Mouse (Mus musculus) thymus, adult 2 months (tissue): Measurements from ENCODE around the gene Skint3.

Experiments
- CTCF ChIP-seq: fragments of 200-500 bp; IDR thresholded peaks from 2 replicates; pipeline ENCODE4 v1.5.1; 2012; ENCODE audit warnings: mild to moderate bottlenecking, control low read depth, low read length, moderate library complexity, borderline replicate concordance; ENCODE audit not compliant: control insufficient read depth, poor library complexity, insufficient read depth; ENCODE audit errors: extremely low read depth
- POLR2A ChIP-seq: fragments of 200-500 bp; IDR thresholded peaks from 2 replicates; pipeline ENCODE4 v1.6.1; 2012; ENCODE audit warnings: mild to moderate bottlenecking, low read length, control low read depth, moderate library complexity; ENCODE audit not compliant: control insufficient read depth, poor library complexity, insufficient read depth; ENCODE audit errors: extremely low read depth

DNA sequence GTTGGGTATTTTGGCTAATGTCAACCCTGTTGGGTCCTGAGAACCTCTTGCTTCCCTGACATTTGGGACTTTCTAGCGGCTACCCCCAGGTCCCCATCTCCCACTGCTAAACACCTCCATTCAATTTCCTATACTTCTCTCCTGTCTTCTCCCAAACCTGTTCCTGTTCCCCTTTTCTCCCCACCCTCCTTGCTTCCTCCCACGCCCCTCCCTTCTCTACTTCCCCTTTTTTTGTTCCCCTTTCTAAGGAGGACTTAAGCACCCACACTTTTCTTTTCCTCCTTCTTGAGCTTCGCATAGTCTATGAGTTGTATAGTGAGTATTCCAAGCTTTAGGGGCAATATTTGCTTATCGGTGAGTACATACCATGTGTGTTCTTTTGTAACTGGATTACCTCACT is 56.4 kb downstream of the Skint3 start:
- no peak for TF ChIP-seq POLR2A
- no peak for TF ChIP-seq CTCF
